Mouse (Mus musculus) NIH3T3 (cell line): ENCODE results near the gene Rhoq.

Source experiments
- DNase-seq: peaks from one replicate; pipeline ENCODE4 v3.0.0-alpha.2; 2012; ENCODE audit warnings: low read depth

Gene Rhoq

GRCm38 (mm10) chr17:87008950-87009349, 46.1 kb downstream of the Rhoq start:
- DNase-seq, result peak; percentile 22

- peak; percentile 69 for DNase-seq
Observed at GRCm38 (mm10) chr17:87011301-87012019, 48.6 kb downstream of the Rhoq start.

- DNase-seq, result no peak
Observed at GRCm38 (mm10) chr17:87019692-87020091, 56.8 kb downstream of the Rhoq start.

GRCm38 (mm10) chr17:87024491-87025242, 61.8 kb downstream of the Rhoq start:
- no peak for DNase-seq

GRCm38 (mm10) chr17:87025269-87025949, 62.5 kb downstream of the Rhoq start, which contains the start of the genes Pigf and Cript:
Pigf (minus strand) TSS chr17:87025406.
Cript (plus strand) TSS chr17:87025550.
- peak; percentile 99 for DNase-seq

- peak; percentile 89 for DNase-seq
Observed at GRCm38 (mm10) chr17:87036141-87037073, 73.5 kb downstream of the Rhoq start.

- DNase-seq, result no peak
Observed at GRCm38 (mm10) chr17:87038496-87038895, 75.6 kb downstream of the Rhoq start.

GRCm38 (mm10) chr17:87041739-87042138, 78.9 kb downstream of the Rhoq start:
- DNase-seq, result no peak

- DNase-seq, result peak; percentile 99
Observed at GRCm38 (mm10) chr17:87044364-87044763, 81.5 kb downstream of the Rhoq start.

- DNase-seq, result no peak
Observed at GRCm38 (mm10) chr17:87044796-87045195, 81.9 kb downstream of the Rhoq start.
